Mouse (Mus musculus): Measurements from ENCODE around the gene Ikzf3.
A peak's percentile ranks its signal among the peaks of the same experiment; 100 is the strongest.

- TF ChIP-seq CTCF (IDR thresholded peaks at IDR 0.05; ENCODE audit: borderline replicate concordance, extremely low read depth, insufficient read depth, insufficient read length): peak; percentile 41; the same call in 1 of the 2 replicates
- no peak for TF ChIP-seq POLR2A (IDR thresholded peaks at IDR 0.05; ENCODE audit: borderline replicate concordance, extremely low read depth, insufficient read depth, insufficient read length, poor library complexity, severe bottlenecking)
These were observed 22.5 kb upstream of the Ikzf3 start for GRCm38 (mm10) chr11:98568326-98568725.

All from brain, embryonic 14.5 days (tissue).